Mouse (Mus musculus) adrenal gland, postnatal 10 days (tissue): Measurements from ENCODE around the gene Zfp800. TPM values are rescaled to one million over a fixed set of nuclear protein-coding genes. Genes with fewer than 3 reads are reported as not detected.
A peak's percentile ranks its signal among the peaks of the same experiment; 100 is the strongest.

Experiments
- DNase-seq: peaks from one replicate; pipeline ENCODE4 v3.0.0; 2021; ENCODE audit warnings: mixed read lengths
- total RNA-seq, 2 experiments: library from RNA; stranded (reverse); gene quantifications; 2 replicates each; pipeline ENCODE4 v1.2.3; 2021

Zfp800 gene
- total RNA-seq, 2 experiments from 2014 or later: 18.4 to 20.1 TPM

DNA sequence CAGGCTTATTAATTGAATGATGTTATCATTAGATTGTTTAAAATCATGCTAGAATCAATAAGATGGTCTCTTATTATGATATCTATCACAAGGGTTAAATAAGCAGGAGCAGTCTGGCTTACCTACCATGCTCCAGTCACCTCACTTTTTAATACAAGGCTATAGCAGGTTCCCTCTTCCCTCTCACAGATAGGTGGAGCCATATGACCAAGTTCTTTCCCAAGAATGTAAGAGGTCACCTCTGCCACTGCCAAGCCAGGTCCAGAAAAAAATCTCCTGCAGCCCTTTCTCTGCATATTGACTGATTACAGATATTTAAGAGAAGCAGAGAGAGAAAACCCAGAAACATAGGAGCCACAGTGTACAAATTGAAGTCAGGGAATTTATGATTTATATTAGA is 88.1 kb downstream of the Zfp800 start:
- DNase-seq: no peak

GRCm38 (mm10) chr6:28308929-28309328 is 88.9 kb downstream of the Zfp800 start:
- no peak for DNase-seq

- DNase-seq: no peak
These were observed 91.1 kb downstream of the Zfp800 start for GRCm38 (mm10) chr6:28306702-28307101.

GRCm38 (mm10) chr6:28296306-28296705 is 101.5 kb downstream of the Zfp800 start:
- peak; percentile 4 for DNase-seq

- DNase-seq: no peak
These were observed 102.2 kb downstream of the Zfp800 start for GRCm38 (mm10) chr6:28295581-28295980.

DNA sequence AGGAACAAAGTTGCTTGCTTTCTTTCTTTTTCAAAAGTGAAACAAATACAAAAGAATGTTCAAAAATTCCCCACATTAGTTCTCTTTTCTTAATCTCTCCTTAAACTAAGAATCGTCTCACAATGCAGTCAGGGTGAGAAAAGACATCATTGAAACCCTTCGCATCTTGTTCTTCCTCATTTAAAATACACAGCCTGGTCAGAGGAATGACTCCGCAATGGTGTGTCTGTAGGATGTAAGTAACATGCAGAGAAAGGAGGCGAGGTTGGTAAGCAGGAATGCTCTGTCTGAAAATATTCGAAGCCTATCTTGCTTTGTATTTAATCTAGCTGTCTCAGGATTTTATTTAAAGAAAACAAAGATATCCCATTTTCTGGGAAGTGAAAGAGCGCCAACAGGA is 105.0 kb downstream of the Zfp800 start:
- DNase-seq: no peak

DNA sequence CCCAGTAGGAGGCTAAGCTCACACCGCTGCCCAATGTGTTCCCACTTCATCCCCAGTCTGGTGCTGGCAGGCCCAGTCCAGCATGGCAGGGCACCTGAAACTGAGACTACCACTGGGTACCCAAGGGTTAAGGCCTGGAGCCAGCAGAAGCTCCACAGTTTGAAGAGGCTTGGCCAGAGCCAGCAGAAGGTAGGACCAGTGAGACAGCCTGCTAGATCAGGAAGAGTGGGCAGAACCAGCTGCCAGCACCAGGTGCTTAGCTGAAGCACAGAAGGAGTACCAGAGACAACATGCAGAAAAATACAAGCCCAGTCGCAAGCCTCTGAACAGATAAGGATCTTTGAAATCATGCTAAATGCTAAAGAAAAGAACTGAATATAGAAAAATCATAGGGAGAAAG is 117.9 kb downstream of the Zfp800 start:
- no peak for DNase-seq

- no peak for DNase-seq
These were observed 135.6 kb downstream of the Zfp800 start for GRCm38 (mm10) chr6:28262198-28262621.

DNA sequence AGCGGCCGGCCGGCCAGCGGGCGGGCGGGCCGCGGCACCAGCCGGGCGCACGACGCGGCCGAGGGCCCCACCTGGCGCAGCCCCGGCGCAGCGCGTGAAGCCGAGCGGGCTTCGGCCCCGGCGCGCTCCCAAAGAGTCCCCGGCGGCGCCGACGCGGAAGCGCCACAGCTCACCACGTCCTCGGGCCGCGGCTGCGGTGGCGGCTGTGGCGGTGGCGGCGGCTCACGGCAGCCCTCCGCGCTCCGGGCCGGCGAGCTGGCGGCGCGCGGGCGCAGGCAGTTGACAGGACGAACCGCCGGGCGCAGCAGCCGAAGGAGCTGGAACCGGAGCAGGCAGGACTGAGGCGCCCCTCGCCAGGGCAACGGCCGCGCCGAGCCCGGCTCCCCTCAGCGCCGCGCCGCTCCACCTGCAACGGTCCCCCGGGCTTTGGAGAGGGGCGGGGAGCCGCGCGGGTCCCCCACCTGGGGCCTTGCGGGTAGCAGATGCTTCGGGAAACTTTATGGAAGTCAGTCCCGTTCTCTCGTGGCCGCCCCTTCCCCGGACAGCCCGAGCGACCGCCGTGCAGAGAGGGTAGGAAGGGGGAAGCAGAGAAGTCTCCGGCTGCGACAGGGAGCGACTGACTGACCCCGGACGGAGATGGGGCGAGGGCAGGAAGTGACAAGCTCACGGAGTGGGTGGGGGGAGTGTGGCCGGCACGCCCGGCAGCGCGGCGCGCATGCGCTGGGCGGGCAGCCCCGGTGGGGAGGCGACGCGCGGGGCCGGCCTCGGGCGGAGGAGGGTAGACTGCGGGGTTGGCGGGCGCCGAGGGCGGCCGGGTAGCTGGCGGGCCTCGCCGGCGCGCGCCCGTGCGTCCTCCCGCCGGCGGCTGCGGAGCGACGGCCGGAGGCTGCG is 136.3 kb downstream of the Zfp800 start:
- peak; percentile 95 for DNase-seq

DNA sequence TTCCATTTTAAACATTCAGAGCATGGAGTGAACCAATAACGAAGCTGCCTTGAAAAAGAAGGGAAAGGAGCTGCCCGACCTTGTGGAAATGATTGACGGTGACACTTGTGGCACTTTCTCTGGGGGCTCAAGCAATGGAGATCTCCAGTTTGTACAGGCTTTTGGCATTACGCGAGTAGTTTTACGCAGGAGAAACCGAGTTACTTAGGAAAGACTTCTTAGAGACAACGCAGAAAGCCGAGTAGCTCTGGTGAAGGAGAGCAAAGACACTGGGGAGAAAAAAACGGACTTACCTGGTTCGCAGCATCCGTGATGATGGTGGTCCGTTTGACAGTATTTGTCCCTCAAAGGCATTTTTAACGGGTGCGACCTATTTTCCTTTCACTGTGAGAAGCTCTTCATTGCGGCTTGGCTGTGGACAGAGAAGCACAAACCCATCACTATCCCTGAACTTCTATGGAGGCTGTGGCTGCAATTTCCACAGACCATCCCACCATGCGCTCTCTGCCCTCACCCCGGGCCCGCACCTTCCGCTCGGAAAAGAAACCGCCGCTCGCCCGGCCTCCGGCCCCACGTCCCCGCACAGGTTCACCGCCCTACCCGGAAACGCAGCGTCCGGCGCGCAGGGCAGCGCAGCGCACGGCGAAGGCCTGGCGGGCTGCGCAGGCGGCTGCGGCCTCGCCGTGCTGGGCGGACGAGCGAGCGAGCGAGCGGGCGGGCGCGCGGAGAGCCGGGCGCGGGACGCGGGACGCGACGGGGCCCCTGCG is 137.2 kb downstream of the Zfp800 start:
- peak; percentile 64 for DNase-seq

DNA sequence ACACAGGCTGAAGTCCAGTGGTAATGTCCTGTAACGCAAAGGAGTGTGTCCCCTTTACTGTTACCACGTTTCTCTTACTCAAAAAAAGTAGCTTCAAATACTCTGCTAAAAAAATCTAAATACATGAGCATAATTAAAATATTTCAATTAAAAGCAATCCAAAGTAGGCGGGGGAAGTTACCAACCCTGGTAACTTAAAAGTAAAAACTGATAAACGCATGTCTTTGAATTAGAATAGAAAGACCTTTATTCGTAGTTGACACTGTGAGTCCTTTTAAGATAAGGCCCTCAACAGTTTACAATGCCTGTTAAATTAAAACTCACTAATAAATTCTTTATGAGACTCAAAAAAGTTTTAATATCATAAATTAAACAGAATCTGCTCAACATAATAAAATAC is 138.1 kb downstream of the Zfp800 start:
- no peak for DNase-seq

DNA sequence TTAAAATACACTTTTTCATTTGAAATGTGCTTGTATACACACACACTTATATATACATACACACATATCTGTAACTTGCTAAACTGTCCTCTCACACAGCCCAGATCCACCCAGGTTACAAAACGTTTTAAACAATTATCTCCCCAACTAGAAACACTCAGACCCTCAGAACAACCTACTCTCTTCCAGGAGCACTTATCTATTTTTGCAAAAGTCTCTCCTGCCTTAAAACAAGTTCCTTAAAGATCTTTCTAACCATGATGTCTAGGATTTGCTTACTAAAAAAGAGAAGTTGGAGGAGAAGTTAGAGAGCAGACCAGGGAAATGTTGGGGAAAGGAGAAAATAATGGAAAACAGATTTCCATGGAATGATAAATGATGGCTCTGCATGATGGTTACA is 139.4 kb downstream of the Zfp800 start:
- no peak for DNase-seq

DNA sequence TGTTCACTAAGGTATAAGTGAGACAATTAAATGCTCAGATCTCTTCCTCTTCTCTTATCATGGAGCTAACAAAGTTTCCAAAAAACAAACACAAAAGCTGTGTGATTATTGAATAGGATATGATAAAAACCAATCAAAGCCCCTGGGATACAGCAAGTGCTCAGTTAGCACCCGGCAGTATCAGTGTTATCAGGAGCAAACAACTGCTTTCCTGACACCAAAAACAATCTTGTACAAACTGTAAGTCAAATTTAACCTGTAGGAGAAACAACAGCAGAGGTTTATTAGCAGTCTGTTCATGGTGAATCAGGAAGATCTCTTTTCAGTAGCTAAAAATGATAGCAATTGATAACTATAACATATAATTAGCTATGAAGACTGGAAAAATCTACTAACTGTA is 140.0 kb downstream of the Zfp800 start:
- no peak for DNase-seq

GRCm38 (mm10) chr6:28252790-28253189 is 145.0 kb downstream of the Zfp800 start:
- DNase-seq: no peak

DNA sequence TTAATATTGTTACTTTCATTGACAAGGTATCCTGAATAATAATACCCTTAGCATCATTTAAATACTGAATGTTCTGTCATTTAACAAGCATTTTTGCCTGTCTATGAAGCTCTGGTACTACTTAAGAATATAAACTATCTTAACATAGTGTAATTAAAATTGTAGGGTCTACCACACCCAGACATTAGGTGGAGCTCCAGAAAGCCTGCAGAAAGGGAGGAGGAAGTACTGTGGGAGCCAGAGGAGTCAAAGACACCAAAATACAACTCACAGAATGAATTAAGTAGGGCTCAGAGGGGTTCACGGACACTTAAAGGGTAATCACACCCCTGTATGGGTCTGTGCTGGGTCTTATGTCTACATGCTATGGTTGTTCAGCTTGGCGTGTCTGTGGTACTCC is 149.6 kb downstream of the Zfp800 start:
- DNase-seq: no peak

DNA sequence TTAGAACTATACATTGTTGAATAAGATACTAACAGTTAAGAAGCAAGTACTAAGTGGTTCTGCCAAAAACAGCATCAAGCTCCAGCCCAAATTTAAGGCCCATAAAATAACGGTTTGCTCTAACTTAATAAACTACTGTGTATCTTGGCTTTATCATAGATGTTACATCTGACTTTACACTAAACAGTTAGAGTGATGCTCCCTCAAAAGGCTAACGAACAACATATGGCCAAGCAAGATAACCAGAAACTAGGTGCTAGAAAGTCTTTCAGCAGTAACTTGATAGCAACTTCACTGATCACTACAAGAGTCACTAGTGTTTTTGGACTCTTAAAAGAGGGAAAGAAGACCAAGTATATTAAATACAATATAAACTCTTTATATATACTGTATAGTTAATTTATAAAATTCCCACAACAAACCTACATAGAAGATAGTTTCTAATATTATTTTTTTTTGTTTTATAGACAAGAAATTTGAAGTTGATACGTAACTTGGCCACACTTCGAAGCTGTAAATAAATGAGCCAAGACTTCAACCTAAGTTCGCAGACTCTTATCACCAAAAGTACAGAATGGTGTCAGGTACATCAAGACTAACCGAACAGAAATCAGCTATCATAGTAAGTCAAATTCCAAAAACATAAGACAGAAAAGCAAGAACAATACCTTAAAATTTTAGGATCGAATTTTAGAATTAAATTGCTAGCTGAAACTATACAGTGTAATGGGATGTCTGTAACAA is 165.0 kb downstream of the Zfp800 start:
- no peak for DNase-seq

DNA sequence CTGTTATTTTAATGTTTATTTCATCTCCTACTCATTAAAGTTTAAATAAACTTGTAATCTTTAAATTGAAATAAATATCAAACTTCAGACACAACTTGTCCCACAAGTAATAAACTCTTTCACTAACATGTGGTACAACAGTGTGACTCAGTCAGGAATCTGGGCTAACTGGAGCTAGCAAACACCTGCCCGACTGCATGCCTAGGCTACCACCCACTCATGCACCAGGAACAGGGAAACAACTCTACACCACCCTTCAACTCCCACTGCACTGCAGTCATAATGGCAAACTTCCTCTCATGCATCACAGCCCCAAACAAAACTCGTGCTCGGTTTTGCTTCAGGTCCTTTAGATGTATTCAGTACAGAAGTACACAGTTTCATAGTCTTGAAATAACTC is 169.7 kb downstream of the Zfp800 start:
- no peak for DNase-seq

- DNase-seq: no peak
These were observed 176.8 kb downstream of the Zfp800 start for GRCm38 (mm10) chr6:28221017-28221416.

DNA sequence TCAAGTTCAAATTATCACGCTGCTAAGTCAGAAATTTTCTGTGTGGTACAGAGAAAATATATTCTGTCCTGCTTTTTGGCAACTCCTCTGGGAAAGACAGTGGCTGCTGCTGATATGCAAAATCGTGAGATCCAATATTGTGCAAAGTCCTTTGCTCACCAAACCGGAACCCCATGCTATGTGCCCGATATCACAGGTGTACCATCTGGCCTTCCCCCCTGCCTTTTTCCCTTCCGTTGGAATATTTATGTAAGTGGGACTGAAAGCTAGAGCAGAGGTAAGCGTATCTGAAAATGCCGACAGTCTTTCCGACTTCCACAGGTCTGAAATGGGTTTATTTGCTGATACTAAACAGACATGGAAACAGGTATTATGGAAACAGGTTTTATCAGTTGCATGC is 179.4 kb downstream of the Zfp800 start:
- no peak for DNase-seq

GRCm38 (mm10) chr6:28215268-28215954 is 182.4 kb downstream of the Zfp800 start:
- DNase-seq: peak; percentile 81

DNA sequence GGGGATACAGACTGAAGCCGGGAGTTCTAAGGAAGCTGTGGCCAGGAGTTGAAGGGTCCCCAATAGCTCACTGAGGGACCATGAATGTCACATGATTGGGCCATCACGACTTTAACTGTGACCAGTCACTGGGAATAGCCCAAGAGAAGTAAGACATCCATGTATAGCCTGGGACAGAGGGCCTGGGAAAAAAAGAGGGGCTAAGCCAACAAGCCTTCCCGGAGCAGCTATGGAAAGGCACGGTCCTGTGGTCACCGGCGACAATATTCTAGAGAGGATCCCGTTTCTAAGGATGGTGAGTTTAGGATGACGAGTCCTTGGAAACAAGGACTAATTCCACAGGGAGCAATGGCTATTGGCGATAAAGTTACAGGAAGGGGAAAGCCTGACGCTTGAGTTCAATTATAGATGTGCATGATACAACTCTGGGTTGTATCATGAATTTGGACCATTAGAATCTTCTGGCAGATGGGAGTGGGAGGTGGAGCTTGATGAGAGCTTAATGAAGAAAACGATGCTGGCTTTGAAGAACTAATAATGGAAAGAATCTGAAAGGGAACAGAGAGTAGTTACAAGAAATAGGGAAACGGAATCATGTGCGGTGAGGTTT is 183.0 kb downstream of the Zfp800 start:
- DNase-seq: no peak

- DNase-seq: no peak
These were observed 194.4 kb downstream of the Zfp800 start for GRCm38 (mm10) chr6:28203454-28203853.
